ENCODE assay signal across 10 mouse cellular contexts in genomic region chr4:105313151-105313818, GRCm38 (mm10).
DNase-seq lines count a peak whose midpoint lies in the region; ATAC-seq and TF ChIP-seq lines count a peak whose summit lies in the region.
"Had no signal": no experiment of that assay in that cellular context is flagged by ENCODE, and none has a peak within 500 bp of the region (broad histone marks: within the 10 kb centered on the region; RNA-seq: fewer than 3 reads in every experiment).

No protein-coding gene starts in this region.

- TF ChIP-seq POLR2A in kidney, adult 2 months (IDR thresholded peaks at IDR 0.05; ENCODE audit: low read depth, low read length), result no peak

- no peak overlapping the region for H3K4me2 ChIP-seq in kidney, embryonic 14.5 days (replicated peaks; ENCODE audit: low read depth, low read length)
- H3K4me2 ChIP-seq: embryonic facial prominence, embryonic 12.5 days; midbrain, embryonic 12.5 days had no signal

- TF ChIP-seq CTCF in kidney, adult 2 months (conservative IDR thresholded peaks at IDR 0.05; ENCODE audit: insufficient read depth, insufficient read length, low read depth, low read length), result no peak

- DNase-seq in kidney, adult 18-20 months, result peak; percentile 30
- DNase-seq in heart, adult 8-10 months (ENCODE audit: low spot score), result peak; percentile 61
- DNase-seq in kidney, adult 2 months, result peak; percentile 86
- peak; percentile 32 for DNase-seq in lung, postnatal 25 days (ENCODE audit: low spot score)
- no peak for DNase-seq in retina, embryonic 14.5 days (ENCODE audit: low spot score)
- DNase-seq in cerebellum, adult 9-10 months, result no peak
- DNase-seq: cerebellum, adult 11 months had no signal

- no peak overlapping the region for H3K27ac ChIP-seq in kidney, embryonic 14.5 days (ENCODE audit: low read depth, low read length)
- peak overlapping the region; percentile 62 for H3K27ac ChIP-seq in kidney, adult 2 months (ENCODE audit: insufficient read depth, low read depth, low read length)
- H3K27ac ChIP-seq: embryonic facial prominence, embryonic 12.5 days; midbrain, embryonic 12.5 days had no signal

- no peaks in the 10 kb centered on the region for H3K4me1 ChIP-seq in kidney, embryonic 14.5 days (ENCODE audit: control insufficient read depth, insufficient read depth, low read length)
- peaks cover 4% of the 10 kb centered on the region; the same call in 1 of the 2 replicates for H3K4me1 ChIP-seq in kidney, adult 2 months (ENCODE audit: control insufficient read depth, insufficient read depth, low read length)
- H3K4me1 ChIP-seq: embryonic facial prominence, embryonic 12.5 days; midbrain, embryonic 12.5 days had no signal

- 72% methylated on average over 10 of the region's 10 CpGs for WGBS in kidney, embryonic 14.5 days
- WGBS in kidney, adult 2 months, result 67% methylated on average over 10 of the region's 10 CpGs

- H3K27me3 ChIP-seq in kidney, embryonic 14.5 days (ENCODE audit: control insufficient read depth, insufficient read depth, low read length), result no peaks in the 10 kb centered on the region
- H3K27me3 ChIP-seq in kidney, adult 2 months (replicated peaks; ENCODE audit: control insufficient read depth, insufficient read depth, low read length), result no peaks in the 10 kb centered on the region
- H3K27me3 ChIP-seq: embryonic facial prominence, embryonic 12.5 days; midbrain, embryonic 12.5 days had no signal

- H3K9me3 ChIP-seq in kidney, embryonic 14.5 days (ENCODE audit: control insufficient read depth, low read length), result no peaks in the 10 kb centered on the region
- H3K9me3 ChIP-seq: embryonic facial prominence, embryonic 12.5 days; midbrain, embryonic 12.5 days had no signal

- no peak overlapping the region for H3K9ac ChIP-seq in kidney, embryonic 14.5 days (ENCODE audit: low read depth, low read length)
- H3K9ac ChIP-seq: embryonic facial prominence, embryonic 12.5 days; midbrain, embryonic 12.5 days had no signal

- H3K4me3 ChIP-seq in kidney, embryonic 14.5 days (ENCODE audit: low read length), result no peak overlapping the region
- H3K4me3 ChIP-seq in kidney, adult 2 months (ENCODE audit: insufficient read depth, low read depth, low read length), result no peak overlapping the region
- H3K4me3 ChIP-seq: embryonic facial prominence, embryonic 12.5 days; midbrain, embryonic 12.5 days had no signal

- no peaks in the 10 kb centered on the region for H3K36me3 ChIP-seq in kidney, embryonic 14.5 days (ENCODE audit: control insufficient read depth, insufficient read depth, low read length)
- H3K36me3 ChIP-seq in kidney, adult 2 months (ENCODE audit: control insufficient read depth, insufficient read depth, low read length), result no peaks in the 10 kb centered on the region
- H3K36me3 ChIP-seq: embryonic facial prominence, embryonic 12.5 days; midbrain, embryonic 12.5 days had no signal

- no peak for ATAC-seq in kidney, embryonic 14.5 days (ENCODE audit: low FRiP score, low TSS enrichment)

Comparison
In these comparisons a context has a peak if more than half of its experiments do, and no peak if none do; other contexts are left out.
1. DNase-seq: peak in kidney, adult 18-20 months (single experiment), heart, adult 8-10 months (single experiment), kidney, adult 2 months (single experiment) and lung, postnatal 25 days (single experiment); none in retina, embryonic 14.5 days (single experiment) and cerebellum, adult 9-10 months (single experiment).